Mouse (Mus musculus) E14TG2a.4 (cell line): ENCODE measurements around the gene Sys1.

Experiments
- CTCF ChIP-seq: conservative IDR thresholded peaks from 2 replicates; pipeline ENCODE4 v1.5.1; 2014; ENCODE audit warnings: low read length
- POU5F1 ChIP-seq: IDR thresholded peaks from 2 replicates; pipeline ENCODE4 v1.6.1; 2014; ENCODE audit warnings: low read length, borderline replicate concordance

GRCm38 (mm10) chr2:164443460-164444000 is 13.2 kb upstream of the Sys1 start, which contains the start of gene Sdc4:
- TF ChIP-seq CTCF = no peak
- no peak for TF ChIP-seq POU5F1
